Mouse (Mus musculus): ENCODE measurements at regions not wholly inside any gene's neighbourhood (a gene's known extent, or its start where the extent isn't known, plus 50 kb on each side); places are given as distances from the start of the nearest gene placed in this dataset.

- DNase-seq: peak; percentile 17
- H3K27me3 ChIP-seq (ENCODE audit: control insufficient read depth, insufficient read depth, low read length): no peaks in the 10 kb centered on the region
These were observed 72.8 kb upstream of the Ugt8a start for GRCm38 (mm10) chr3:126011269-126011668.

GRCm38 (mm10) chr3:126016166-126016565 is 77.7 kb upstream of the Ugt8a start:
- Histone ChIP-seq H3K36me3 (ENCODE audit: control insufficient read depth, insufficient read depth, low read length) (no peaks in the 10 kb centered on the region), H3K27ac (ENCODE audit: control insufficient read depth, insufficient read depth, low read length) (no peak overlapping the region), H3K4me3 (ENCODE audit: control insufficient read depth, insufficient read depth, low read length) (no peak overlapping the region), H3K4me1 (replicated peaks; ENCODE audit: control insufficient read depth, insufficient read depth, low read length) (no peaks in the 10 kb centered on the region), H3K27me3 (ENCODE audit: control insufficient read depth, insufficient read depth, low read length) (no peaks in the 10 kb centered on the region)
- TF ChIP-seq POLR2A (IDR thresholded peaks at IDR 0.05; ENCODE audit: control insufficient read depth, extremely low read depth, insufficient read depth, low read length, poor library complexity) (no peak), CTCF (IDR thresholded peaks at IDR 0.05; ENCODE audit: borderline replicate concordance, control insufficient read depth, extremely low read depth, insufficient read depth, low read length, poor library complexity) (no peak)
- 94% methylated on average over 4 of the region's 4 CpGs for WGBS
- no peak for DNase-seq

More at GRCm38 (mm10) chr3:126011269-126011668, 72.8 kb upstream of the Ugt8a start:
- no peak overlapping the region for H3K27ac ChIP-seq (ENCODE audit: control insufficient read depth, insufficient read depth, low read length)
- no peaks in the 10 kb centered on the region for H3K4me1 ChIP-seq (replicated peaks; ENCODE audit: control insufficient read depth, insufficient read depth, low read length)
- no peak for TF ChIP-seq POLR2A (IDR thresholded peaks at IDR 0.05; ENCODE audit: control insufficient read depth, extremely low read depth, insufficient read depth, low read length, poor library complexity)
- no peak for TF ChIP-seq CTCF (IDR thresholded peaks at IDR 0.05; ENCODE audit: borderline replicate concordance, control insufficient read depth, extremely low read depth, insufficient read depth, low read length, poor library complexity)
- no peaks in the 10 kb centered on the region for H3K36me3 ChIP-seq (ENCODE audit: control insufficient read depth, insufficient read depth, low read length)
- no peak overlapping the region for H3K4me3 ChIP-seq (ENCODE audit: control insufficient read depth, insufficient read depth, low read length)

GRCm38 (mm10) chr3:126044327-126044726 is 105.9 kb upstream of the Ugt8a start:
- 41% methylated on average over 3 of the region's 3 CpGs for WGBS

GRCm38 (mm10) chr3:126044861-126045260 is 106.4 kb upstream of the Ugt8a start:
- no peak for DNase-seq
- Histone ChIP-seq H3K27ac (ENCODE audit: control insufficient read depth, insufficient read depth, low read length) (no peak overlapping the region), H3K4me3 (ENCODE audit: control insufficient read depth, insufficient read depth, low read length) (no peak overlapping the region), H3K4me1 (replicated peaks; ENCODE audit: control insufficient read depth, insufficient read depth, low read length) (no peaks in the 10 kb centered on the region), H3K36me3 (ENCODE audit: control insufficient read depth, insufficient read depth, low read length) (no peaks in the 10 kb centered on the region), H3K27me3 (ENCODE audit: control insufficient read depth, insufficient read depth, low read length) (no peaks in the 10 kb centered on the region)
- TF ChIP-seq CTCF (IDR thresholded peaks at IDR 0.05; ENCODE audit: borderline replicate concordance, control insufficient read depth, extremely low read depth, insufficient read depth, low read length, poor library complexity) (no peak), POLR2A (IDR thresholded peaks at IDR 0.05; ENCODE audit: control insufficient read depth, extremely low read depth, insufficient read depth, low read length, poor library complexity) (no peak)
- WGBS: 79% methylated on average over 2 of the region's 2 CpGs

More at GRCm38 (mm10) chr3:126044327-126044726, 105.9 kb upstream of the Ugt8a start:
- Histone ChIP-seq H3K27ac (ENCODE audit: control insufficient read depth, insufficient read depth, low read length) (no peak overlapping the region), H3K4me3 (ENCODE audit: control insufficient read depth, insufficient read depth, low read length) (no peak overlapping the region), H3K36me3 (ENCODE audit: control insufficient read depth, insufficient read depth, low read length) (no peaks in the 10 kb centered on the region), H3K4me1 (replicated peaks; ENCODE audit: control insufficient read depth, insufficient read depth, low read length) (no peaks in the 10 kb centered on the region), H3K27me3 (ENCODE audit: control insufficient read depth, insufficient read depth, low read length) (no peaks in the 10 kb centered on the region)
- TF ChIP-seq POLR2A (IDR thresholded peaks at IDR 0.05; ENCODE audit: control insufficient read depth, extremely low read depth, insufficient read depth, low read length, poor library complexity) (no peak), CTCF (IDR thresholded peaks at IDR 0.05; ENCODE audit: borderline replicate concordance, control insufficient read depth, extremely low read depth, insufficient read depth, low read length, poor library complexity) (no peak)
- peak; percentile 19 for DNase-seq

GRCm38 (mm10) chr3:126045992-126046786 is 107.8 kb upstream of the Ugt8a start:
- no peak for DNase-seq
- H3K27me3 ChIP-seq (ENCODE audit: control insufficient read depth, insufficient read depth, low read length): no peaks in the 10 kb centered on the region
- no peak overlapping the region for H3K27ac ChIP-seq (ENCODE audit: control insufficient read depth, insufficient read depth, low read length)
- H3K36me3 ChIP-seq (ENCODE audit: control insufficient read depth, insufficient read depth, low read length): no peaks in the 10 kb centered on the region
- no peak for TF ChIP-seq CTCF (IDR thresholded peaks at IDR 0.05; ENCODE audit: borderline replicate concordance, control insufficient read depth, extremely low read depth, insufficient read depth, low read length, poor library complexity)
- no peak for TF ChIP-seq POLR2A (IDR thresholded peaks at IDR 0.05; ENCODE audit: control insufficient read depth, extremely low read depth, insufficient read depth, low read length, poor library complexity)
- WGBS: 82% methylated on average over 9 of the region's 9 CpGs
- no peak overlapping the region for H3K4me3 ChIP-seq (ENCODE audit: control insufficient read depth, insufficient read depth, low read length)
- H3K4me1 ChIP-seq (replicated peaks; ENCODE audit: control insufficient read depth, insufficient read depth, low read length): no peaks in the 10 kb centered on the region

GRCm38 (mm10) chr3:126058585-126058984 is 120.2 kb upstream of the Ugt8a start:
- Histone ChIP-seq H3K27me3 (ENCODE audit: control insufficient read depth, insufficient read depth, low read length) (no peaks in the 10 kb centered on the region), H3K36me3 (ENCODE audit: control insufficient read depth, insufficient read depth, low read length) (no peaks in the 10 kb centered on the region), H3K4me3 (ENCODE audit: control insufficient read depth, insufficient read depth, low read length) (no peak overlapping the region), H3K27ac (ENCODE audit: control insufficient read depth, insufficient read depth, low read length) (no peak overlapping the region), H3K4me1 (replicated peaks; ENCODE audit: control insufficient read depth, insufficient read depth, low read length) (no peaks in the 10 kb centered on the region)
- TF ChIP-seq CTCF (IDR thresholded peaks at IDR 0.05; ENCODE audit: borderline replicate concordance, control insufficient read depth, extremely low read depth, insufficient read depth, low read length, poor library complexity) (no peak), POLR2A (IDR thresholded peaks at IDR 0.05; ENCODE audit: control insufficient read depth, extremely low read depth, insufficient read depth, low read length, poor library complexity) (no peak)
- no peak for DNase-seq
